Mouse (Mus musculus) kidney, adult 2 months (tissue): ENCODE results near the gene Rasgrp3.

Experiments
- CTCF ChIP-seq: fragments of 200-500 bp; conservative IDR thresholded peaks from 2 replicates; pipeline ENCODE4 v1.5.1; 2011; ENCODE audit warnings: low read depth, mild to moderate bottlenecking, control low read depth, low read length, moderate library complexity, mixed read lengths; ENCODE audit not compliant: insufficient read depth, insufficient read length
- POLR2A ChIP-seq: fragments of 200-500 bp; IDR thresholded peaks from one replicate; pipeline ENCODE4 v1.6.1; 2011; ENCODE audit warnings: low read depth, low read length, control low read depth

DNA sequence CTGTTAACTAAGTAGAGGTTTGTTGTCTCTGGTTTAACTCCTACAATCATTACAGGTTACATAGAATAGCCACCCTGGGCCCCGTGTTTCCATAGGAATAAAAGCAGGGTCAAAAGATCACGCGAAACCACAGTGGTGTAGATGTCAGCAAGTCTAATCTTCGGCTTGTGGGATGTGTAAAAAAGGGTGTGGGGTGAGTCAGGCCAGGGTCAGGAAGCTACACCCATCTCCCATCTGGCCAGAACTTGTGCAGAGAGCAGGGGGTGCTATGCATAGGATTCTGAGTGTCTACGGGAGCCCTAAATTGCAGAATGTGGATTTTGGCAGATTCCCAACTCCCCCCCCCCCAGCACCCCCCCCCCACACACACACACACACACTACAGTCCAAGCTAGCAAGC lies 2.5 kb downstream of the Rasgrp3 start:
- no peak for TF ChIP-seq CTCF
- no peak for TF ChIP-seq POLR2A
